Mouse (Mus musculus) liver, adult 10 weeks (tissue): Measurements from ENCODE around the gene Gm9944. TPM values are rescaled to one million over a fixed set of nuclear protein-coding genes. Genes with fewer than 3 reads are reported as not detected.

Experiments used
- polyA plus RNA-seq: library from polyadenylated mRNA; stranded (reverse); fragments of 350-450 nt; fragmentation: Illumina TruSeq; extraction: RNeasy Lipid Tissue Mini Kit (QIAGEN cat#74804); gene quantifications from one replicate; pipeline ENCODE4 v1.2.3, GENCODE M21; 2014; ENCODE audit warnings: low read depth, low replicate concordance

Gene Gm9944
- polyA plus RNA-seq: not detected

GRCm38 (mm10) chr4:144453217-144453616 lies at the start of gene Gm9944:
Gene Gm9944 (minus strand): TSS chr4:144453317.

GRCm38 (mm10) chr4:144463656-144464055 lies 10.5 kb upstream of the Gm9944 start, which contains the start of gene Aadacl3:
Gene Aadacl3 (minus strand): TSS chr4:144463756.

GRCm38 (mm10) chr4:144438672-144439071 lies 14.4 kb downstream of the Gm9944 start, which contains the start of gene 1700012P22Rik:
Gene 1700012P22Rik (minus strand): TSS chr4:144438772.

GRCm38 (mm10) chr4:144408290-144408689 lies 44.8 kb downstream of the Gm9944 start, which contains the start of gene Pramef12:
Gene Pramef12 (minus strand): TSS chr4:144408464.

Other genes starting within 250 kb of the Gm9944 start
- not detected for gene C87977, start 240.0 kb downstream of the Gm9944 start, polyA plus RNA-seq
- gene Pramel5, start 172.8 kb downstream of the Gm9944 start, polyA plus RNA-seq: not detected
- gene Gm13128, start 123.1 kb downstream of the Gm9944 start, polyA plus RNA-seq: not detected
- gene Gm13119, start 95.4 kb downstream of the Gm9944 start, polyA plus RNA-seq: not detected
- not detected for gene Pramef20, start 75.4 kb downstream of the Gm9944 start, polyA plus RNA-seq
- not detected for gene Pramef12, start 44.9 kb downstream of the Gm9944 start, polyA plus RNA-seq
- not detected for gene 1700012P22Rik, start 14.5 kb downstream of the Gm9944 start, polyA plus RNA-seq
- not detected for gene Aadacl3, start 10.4 kb upstream of the Gm9944 start, polyA plus RNA-seq
- not detected for gene 9430007A20Rik, start 66.5 kb upstream of the Gm9944 start, polyA plus RNA-seq
- not detected for gene Gm13124, start 111.8 kb upstream of the Gm9944 start, polyA plus RNA-seq
- gene Aadacl4, start 160.4 kb upstream of the Gm9944 start, polyA plus RNA-seq: not detected
- gene Gm436, start 233.1 kb upstream of the Gm9944 start, polyA plus RNA-seq: not detected